Mouse (Mus musculus) urinary bladder, postnatal 14 days (tissue): Measurements from ENCODE around the gene Adig.
A peak's percentile ranks its signal among the peaks of the same experiment; 100 is the strongest.

Source experiments
- DNase-seq: peaks from one replicate; pipeline ENCODE4 v3.0.0; 2021; ENCODE audit warnings: low spot score

Gene Adig

DNA sequence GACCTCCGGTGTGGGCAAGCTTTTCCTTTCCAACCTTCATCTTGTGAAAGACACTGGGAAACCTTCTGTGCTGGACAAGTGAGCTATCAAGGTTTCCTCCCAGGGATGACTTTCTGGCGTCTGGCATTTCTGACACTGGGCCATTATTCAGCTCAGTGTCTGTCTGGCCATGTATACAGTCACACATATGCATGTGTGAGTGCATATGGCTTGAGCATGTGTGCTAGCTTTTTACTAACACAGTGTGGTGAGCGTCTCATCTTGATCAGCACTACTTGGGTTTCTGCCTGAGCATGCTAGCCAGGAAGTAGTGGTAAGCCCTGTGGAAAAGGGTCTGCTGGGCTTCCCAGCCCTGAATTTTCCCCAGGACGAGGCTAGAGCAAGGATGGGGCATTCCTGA lies 38.9 kb downstream of the Adig start:
- DNase-seq = no peak

DNA sequence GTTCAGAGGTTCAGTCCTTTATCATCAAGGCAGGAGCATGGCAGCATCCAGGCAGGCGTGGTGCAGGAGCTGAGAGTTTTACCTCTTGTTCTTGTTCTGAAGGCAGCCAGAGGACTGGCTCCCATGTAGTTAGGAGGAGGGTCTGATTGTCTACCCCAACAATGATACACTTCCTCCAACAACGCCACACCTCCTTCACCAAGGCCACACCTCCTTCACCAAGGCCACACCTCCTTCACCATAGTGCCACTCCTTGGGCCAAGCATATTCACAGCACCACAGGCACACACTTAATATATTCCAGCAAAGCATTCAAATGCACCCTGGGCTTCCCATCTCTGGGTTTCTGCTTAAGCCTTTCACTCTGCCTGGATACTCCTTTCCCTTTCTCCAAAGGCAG lies 42.9 kb downstream of the Adig start:
- no peak for DNase-seq

GRCm38 (mm10) chr2:158546751-158547150 lies 44.3 kb downstream of the Adig start:
- peak; percentile 65 for DNase-seq

DNA sequence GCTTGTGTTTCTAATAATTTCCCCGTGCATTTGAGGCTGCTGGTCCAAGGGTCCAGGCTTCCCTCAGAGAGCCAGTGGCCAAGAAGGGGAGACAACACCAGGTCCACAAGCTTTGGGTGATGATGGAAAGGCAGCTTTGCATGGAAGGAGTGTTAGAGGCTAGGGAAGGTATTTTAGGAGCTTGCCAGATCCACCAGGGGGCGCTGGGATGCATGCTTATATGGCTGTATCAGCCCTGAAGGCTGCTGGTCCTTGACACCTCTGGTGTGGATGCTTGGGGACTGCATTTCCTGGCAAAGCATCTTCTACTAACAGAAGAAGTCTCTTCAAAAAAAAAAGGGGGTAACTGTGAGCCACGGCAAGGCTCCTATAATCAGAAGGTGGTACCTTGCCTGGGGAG lies 47.7 kb downstream of the Adig start:
- DNase-seq = peak; percentile 79

DNA sequence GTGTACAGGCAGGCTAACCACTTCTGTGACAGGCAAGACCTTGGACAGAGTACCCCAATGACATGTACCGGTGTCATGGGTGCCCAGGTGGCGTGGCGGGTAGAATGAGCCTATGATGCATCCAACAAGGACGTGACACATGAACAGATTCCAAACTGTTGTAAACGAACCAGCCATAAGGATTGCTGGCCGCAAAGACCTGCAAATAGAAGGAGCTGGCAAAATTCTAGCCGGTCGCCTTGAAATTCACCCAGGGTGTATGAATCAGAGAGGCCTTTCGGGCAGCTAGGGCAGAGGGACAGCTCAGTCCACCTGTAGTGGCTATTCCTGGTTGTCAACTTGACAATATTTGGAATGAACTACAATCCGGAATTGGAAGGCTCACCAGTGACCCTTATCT lies 52.0 kb downstream of the Adig start:
- DNase-seq = no peak

DNA sequence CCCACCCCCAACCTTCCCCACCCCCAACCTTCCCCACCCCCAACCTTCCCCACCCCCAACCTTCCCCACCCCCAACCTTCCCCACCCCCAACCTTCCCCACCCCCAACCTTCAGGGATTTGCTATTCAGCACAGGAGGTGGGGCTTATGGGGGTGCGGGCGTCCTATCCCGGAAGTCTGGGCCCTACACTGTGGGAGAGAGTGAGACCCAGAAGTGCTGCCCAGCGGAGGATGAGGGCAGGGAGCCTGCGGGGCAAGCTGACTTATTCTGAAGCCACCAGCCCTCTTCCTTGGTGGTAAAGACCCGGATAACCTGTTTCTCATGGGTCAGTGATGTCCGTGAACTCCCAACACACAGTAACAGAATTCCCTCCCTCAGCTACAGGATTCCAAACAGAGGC lies 52.8 kb downstream of the Adig start:
- DNase-seq = peak; percentile 63

GRCm38 (mm10) chr2:158555812-158556211 lies 53.4 kb downstream of the Adig start:
- DNase-seq = no peak

DNA sequence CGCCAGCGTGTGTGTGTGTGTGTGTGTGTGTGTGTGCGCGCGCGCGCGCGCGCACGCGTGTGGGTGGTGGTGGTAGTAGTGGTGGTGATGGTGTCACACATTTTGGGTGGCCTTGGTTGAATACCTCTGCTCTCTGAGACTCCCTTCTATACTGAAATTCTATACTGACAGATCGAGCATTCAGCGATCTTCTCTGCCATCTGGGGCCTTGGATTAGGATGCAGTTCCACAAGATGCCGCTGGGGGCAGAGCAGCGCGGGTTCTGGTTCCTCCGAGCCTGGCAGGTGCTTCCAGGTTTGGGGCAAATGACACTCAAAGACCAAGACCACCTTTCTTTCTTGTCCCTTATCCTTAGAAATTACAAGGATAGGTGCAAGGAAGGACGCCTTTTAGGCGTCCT lies 53.8 kb downstream of the Adig start:
- peak; percentile 73 for DNase-seq

DNA sequence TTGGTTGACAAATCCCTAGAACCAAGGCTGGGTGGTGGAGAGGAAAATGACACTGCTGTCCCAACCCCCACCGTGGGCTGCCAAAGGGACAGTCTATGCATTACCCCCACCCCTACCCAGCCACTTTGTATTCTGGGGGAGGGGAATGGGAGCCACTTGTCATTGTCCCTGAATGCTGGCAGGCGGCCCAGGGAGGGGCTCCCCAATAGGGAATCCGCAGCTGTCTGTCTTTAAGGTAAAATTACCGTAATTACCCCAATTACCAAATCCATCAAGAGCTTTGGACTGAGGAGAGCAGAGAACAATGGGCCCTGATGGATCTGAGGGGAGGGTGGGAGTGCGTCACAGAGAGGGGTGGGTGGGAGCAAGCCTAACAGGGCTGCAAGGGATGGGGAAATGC lies 54.3 kb downstream of the Adig start:
- no peak for DNase-seq
